Mouse (Mus musculus): ENCODE data around the gene Fto. TPM values are rescaled to one million over a fixed set of nuclear protein-coding genes. Genes with fewer than 3 reads are reported as not detected.

Fto gene
- total RNA-seq, 4 experiments from 2014 or later = 71.1 to 83.2 (median 80.8) TPM

Other genes starting within 250 kb of the Fto start
- gene Rbl2, start 243.5 kb upstream of the Fto start, total RNA-seq (2022) = 10 to 100 TPM; 36.9 to 51.2 (median 41.7) TPM
- gene Aktip, start 113.5 kb upstream of the Fto start, total RNA-seq (2022) = 10 to 100 TPM; 52.1 to 71.8 (median 61.8) TPM
- 1 to 10 TPM; 1.2 to 2.6 (median 2.3) TPM for gene Rpgrip1l, start 263 bp upstream of the Fto start, total RNA-seq (2022)

Measured in gastrocnemius, adult 8-10 months (tissue).